Mouse (Mus musculus): ENCODE data around the gene Cygb. TPM values are rescaled to one million over a fixed set of nuclear protein-coding genes. Genes with fewer than 3 reads are reported as not detected.

Cygb gene
- total and polyA plus RNA-seq, 3 experiments, result 2.2 to 8.7 TPM; not detected in 1

DNA sequence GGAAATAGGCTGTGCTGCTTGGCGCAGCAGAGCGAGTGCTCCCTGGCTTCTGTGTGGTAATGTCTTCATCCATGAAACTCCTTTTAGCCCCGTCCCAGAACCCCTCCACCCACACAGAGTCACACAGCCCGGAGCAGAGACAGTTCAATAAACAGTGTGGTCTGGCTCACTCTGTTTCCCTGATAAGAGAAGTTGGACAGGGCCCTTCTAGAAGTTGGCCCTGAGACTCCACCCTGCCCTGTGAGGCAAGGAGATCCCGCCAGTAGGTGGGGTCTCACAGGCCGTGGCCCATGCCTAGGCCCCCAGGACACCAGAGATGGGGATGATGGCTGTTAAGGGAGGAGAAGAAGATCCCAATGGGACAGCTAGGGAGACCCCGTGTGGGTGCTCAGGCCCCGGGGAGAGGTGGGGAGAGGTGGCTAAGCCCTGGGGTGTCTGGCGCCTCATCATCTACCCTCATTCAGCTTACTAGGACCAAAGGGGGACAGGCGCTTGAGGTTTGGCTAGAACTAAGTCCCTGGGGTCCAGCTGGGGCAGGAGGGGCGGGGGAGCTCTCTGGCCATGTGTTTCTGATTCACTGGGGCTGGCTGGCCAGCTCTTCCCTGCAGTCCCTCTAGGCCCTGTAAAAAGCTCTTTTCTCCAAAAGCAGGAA, 6.6 kb downstream of the Cygb start (continued):
- no peak for TF ChIP-seq GABPA (IDR thresholded peaks at IDR 0.05; ENCODE audit: low read depth, low read length)
- no peak for TF ChIP-seq POLR2AphosphoS5 (IDR thresholded peaks at IDR 0.05; ENCODE audit: borderline replicate concordance, low read depth, low read length)
- TF ChIP-seq JUND (IDR thresholded peaks at IDR 0.05; ENCODE audit: low read depth, low read length), result no peak
- TF ChIP-seq MYB (IDR thresholded peaks at IDR 0.05; ENCODE audit: low read depth, low read length), result no peak
- TF ChIP-seq USF2 (IDR thresholded peaks at IDR 0.05; ENCODE audit: borderline replicate concordance in 1 of 2, insufficient read depth in 1 of 2, low read depth in 1 of 2, low read length in 2 of 2), result no peak
- peak; percentile 48 to 57; a peak in 2 of 4 replicates for TF ChIP-seq POLR2A (IDR thresholded peaks at IDR 0.05; ENCODE audit: control insufficient read depth in 1 of 2, insufficient read depth in 1 of 2, low read depth in 1 of 2, low read length in 2 of 2, poor library complexity in 1 of 2)
- TF ChIP-seq MYC (IDR thresholded peaks at IDR 0.05; ENCODE audit: low read depth, low read length), result no peak
- peak; percentile 36; the same call in 1 of the 2 replicates for TF ChIP-seq MAX (IDR thresholded peaks at IDR 0.05; ENCODE audit: low read length)
- TF ChIP-seq TAL1 (IDR thresholded peaks at IDR 0.05; ENCODE audit: low read length), result peak; percentile 34
- TF ChIP-seq ZKSCAN1 (IDR thresholded peaks at IDR 0.05; ENCODE audit: low read depth, low read length), result no peak
- TF ChIP-seq CHD2 (IDR thresholded peaks at IDR 0.05; ENCODE audit: low read length), result no peak

DNA sequence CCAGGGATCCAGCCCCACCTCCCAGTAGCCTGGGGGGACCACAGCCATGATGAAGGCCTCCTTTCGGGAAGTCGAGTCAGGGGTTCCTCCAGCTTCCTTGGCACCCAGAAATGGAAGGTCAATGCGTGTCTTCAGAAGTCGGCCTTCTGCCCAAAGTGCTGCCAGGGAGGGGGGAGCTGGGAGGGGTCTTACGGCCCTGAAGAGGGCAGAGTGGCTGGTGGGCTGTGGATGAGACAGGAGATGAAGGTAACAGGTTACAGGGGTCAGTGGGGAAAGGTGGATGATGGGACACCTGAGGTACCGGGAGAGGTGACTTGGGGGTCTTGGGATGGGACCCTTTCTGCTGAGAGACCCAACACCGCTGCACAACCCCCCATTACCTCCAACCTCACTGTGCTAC, 7.3 kb downstream of the Cygb start:
- no peaks in the 10 kb centered on the region for H3K79me2 ChIP-seq (ENCODE audit: control insufficient read depth, insufficient read depth, low read length, poor library complexity)
- H3K4me3 ChIP-seq (ENCODE audit: control insufficient read depth in 1 of 2, insufficient read depth in 1 of 2, low read depth in 2 of 2, low read length in 2 of 2), result no peak overlapping the region
- no peaks in the 10 kb centered on the region for H3K9me3 ChIP-seq (replicated peaks; ENCODE audit: insufficient read depth, low read length)
- H3K36me3 ChIP-seq (ENCODE audit: control insufficient read depth in 1 of 2, insufficient read depth in 2 of 2, low read length in 2 of 2), result peaks cover 0 to 12% of the 10 kb centered on the region in 2 experiments; a peak in 2 of 4 replicates
- peak overlapping the region; percentile 40; the same call in 1 of the 2 replicates for H3K9ac ChIP-seq (ENCODE audit: control insufficient read depth, low read depth, low read length, poor library complexity, severe bottlenecking)
- DNase-seq (ENCODE audit: low read depth, low spot score), result no peak
- peaks cover 0 to 9% of the 10 kb centered on the region in 2 experiments; a peak in 3 of 4 replicates for H3K4me1 ChIP-seq (ENCODE audit: control insufficient read depth in 1 of 2, insufficient read depth in 2 of 2, low read length in 2 of 2)
- TF ChIP-seq MXI1 (IDR thresholded peaks at IDR 0.05; ENCODE audit: low read depth, low read length) (no peak), ELF1 (IDR thresholded peaks at IDR 0.05; ENCODE audit: low read depth, low read length) (no peak), POLR2AphosphoS5 (IDR thresholded peaks at IDR 0.05; ENCODE audit: borderline replicate concordance, low read depth, low read length) (no peak), HCFC1 (IDR thresholded peaks at IDR 0.05; ENCODE audit: low read depth, low read length) (no peak), CHD1 (IDR thresholded peaks at IDR 0.05; ENCODE audit: low read depth, low read length) (no peak), KAT2A (conservative IDR thresholded peaks at IDR 0.05; ENCODE audit: low read depth, low read length) (no peak), CHD2 (IDR thresholded peaks at IDR 0.05; ENCODE audit: low read length) (no peak), RAD21 (IDR thresholded peaks at IDR 0.05; ENCODE audit: low read depth, low read length) (no peak), SIN3A (IDR thresholded peaks at IDR 0.05; ENCODE audit: low read length) (no peak), MAFK (IDR thresholded peaks at IDR 0.05; ENCODE audit: borderline replicate concordance, low read depth, low read length) (no peak), TAL1 (IDR thresholded peaks at IDR 0.05; ENCODE audit: low read length) (no peak), MYC (IDR thresholded peaks at IDR 0.05; ENCODE audit: low read depth, low read length) (no peak)
- H3K27me3 ChIP-seq (ENCODE audit: control insufficient read depth in 1 of 2, insufficient read depth in 2 of 2, low read length in 2 of 2), result no peaks in the 10 kb centered on the region
- H3K27ac ChIP-seq (ENCODE audit: control insufficient read depth, low read depth, low read length), result peak overlapping the region; percentile 42
